Mouse (Mus musculus): ENCODE data around the gene Gm49384.

Gm49384 gene

GRCm38 (mm10) chr12:69198985-69199384 is 5.1 kb downstream of the Gm49384 start:
- DNase-seq: no peak

GRCm38 (mm10) chr12:69198164-69198535 is 5.9 kb downstream of the Gm49384 start, which contains the start of gene Dnaaf2:
Gene Dnaaf2 (minus strand): TSS chr12:69198429.
- peak; percentile 75 to 81 for DNase-seq

- DNase-seq: peak; percentile 69 to 74
Observed at GRCm38 (mm10) chr12:69197378-69198163, 6.5 kb downstream of the Gm49384 start.

GRCm38 (mm10) chr12:69196444-69197377 is 7.4 kb downstream of the Gm49384 start, which contains the start of gene Gm49383:
Gene Gm49383 (minus strand): TSS chr12:69197104.
- DNase-seq: peak; percentile 78 to 83

- DNase-seq: no peak
Observed at GRCm38 (mm10) chr12:69192637-69193036, 11.4 kb downstream of the Gm49384 start.

- DNase-seq: no peak
Observed at GRCm38 (mm10) chr12:69191396-69191795, 12.7 kb downstream of the Gm49384 start.

- no peak for DNase-seq
Observed at GRCm38 (mm10) chr12:69190522-69190921, 13.5 kb downstream of the Gm49384 start.

GRCm38 (mm10) chr12:69190074-69190473 is 14.0 kb downstream of the Gm49384 start:
- no peak for DNase-seq

- DNase-seq: no peak
Observed at GRCm38 (mm10) chr12:69186811-69187471, 17.1 kb downstream of the Gm49384 start.

GRCm38 (mm10) chr12:69185371-69185770 is 18.7 kb downstream of the Gm49384 start:
- DNase-seq: no peak

GRCm38 (mm10) chr12:69184342-69185295 is 19.4 kb downstream of the Gm49384 start:
- peak; percentile 75 to 78 for DNase-seq

- peak; percentile 99 for DNase-seq
Observed at GRCm38 (mm10) chr12:69183583-69184308, 20.3 kb downstream of the Gm49384 start, which contains the start of the genes Rpl36al and Mgat2. Gene Rpl36al (minus strand): TSS chr12:69184083. Gene Mgat2 (plus strand): TSS chr12:69184157.

- DNase-seq: no peak
Observed at GRCm38 (mm10) chr12:69181800-69182199, 22.3 kb downstream of the Gm49384 start.

- DNase-seq: no peak
Observed at GRCm38 (mm10) chr12:69179371-69179770, 24.7 kb downstream of the Gm49384 start.

GRCm38 (mm10) chr12:69177526-69177925 is 26.5 kb downstream of the Gm49384 start:
- no peak for DNase-seq

- DNase-seq: no peak
Observed at GRCm38 (mm10) chr12:69175975-69176374, 28.1 kb downstream of the Gm49384 start.

GRCm38 (mm10) chr12:69171307-69171706 is 32.8 kb downstream of the Gm49384 start:
- no peak for DNase-seq

- DNase-seq: peak; percentile 87 to 89
Observed at GRCm38 (mm10) chr12:69168461-69169106, 35.5 kb downstream of the Gm49384 start, which contains the start of gene Lrr1. Gene Lrr1 (plus strand): TSS chr12:69168814.

- no peak for DNase-seq
Observed at GRCm38 (mm10) chr12:69167656-69168460, 36.2 kb downstream of the Gm49384 start.

Data from lung, postnatal 4 days (tissue).